7 mouse cellular contexts compared by ENCODE assay signal in the genomic region with DNA sequence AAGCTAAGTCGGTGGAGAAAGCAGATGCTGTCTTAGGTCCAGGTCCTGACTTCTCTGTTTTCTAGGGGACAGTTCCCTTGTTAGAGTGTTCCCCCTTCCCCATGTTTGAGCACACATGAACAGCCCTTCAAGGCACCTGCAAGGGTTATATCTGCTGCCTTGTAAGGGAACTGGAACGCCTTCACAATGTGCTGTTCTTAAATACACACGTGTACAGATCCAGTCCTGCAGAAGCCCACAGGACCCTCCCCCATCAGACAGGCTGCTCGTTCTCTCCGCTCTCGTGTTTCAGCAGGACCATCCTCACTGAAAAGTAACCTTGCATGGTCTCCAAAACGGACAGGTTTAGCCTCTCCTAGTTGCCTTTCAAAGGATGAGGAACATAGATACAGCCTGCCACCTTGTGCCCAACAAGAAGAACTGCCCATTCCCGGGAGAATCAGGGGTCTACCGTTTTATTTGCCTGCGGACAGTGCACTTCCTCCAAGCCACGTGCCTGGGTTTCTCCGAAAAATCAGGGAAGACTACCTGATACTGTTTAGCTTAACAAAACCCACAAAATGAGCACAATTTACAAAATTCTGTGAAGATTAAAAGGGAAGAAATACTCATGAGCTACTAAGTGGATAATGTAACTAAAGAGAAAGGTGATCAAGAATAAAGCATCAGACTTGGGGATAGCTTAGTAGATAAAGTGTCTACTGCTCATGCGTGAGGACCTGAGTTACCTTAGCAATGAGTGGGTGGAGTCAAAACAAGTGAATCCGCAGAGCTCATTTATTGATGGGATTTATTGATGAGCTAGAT. TPM values are rescaled to one million over a fixed set of nuclear protein-coding genes. Genes with fewer than 3 reads are reported as not detected.
A peak's percentile ranks its signal among the peaks of the same experiment; 100 is the strongest.
DNase-seq lines count a peak whose midpoint lies in the region; ATAC-seq and TF ChIP-seq lines count a peak whose summit lies in the region.

No protein-coding gene starts in this region.

- no peaks in the 10 kb centered on the region for H3K9me3 ChIP-seq in liver, postnatal 0 days (ENCODE audit: low read length)
- H3K9me3 ChIP-seq in liver, embryonic 11.5 days (ENCODE audit: control insufficient read depth, low read length): no peaks in the 10 kb centered on the region
- H3K9me3 ChIP-seq in forebrain, embryonic 13.5 days (replicated peaks): no peaks in the 10 kb centered on the region
- no peaks in the 10 kb centered on the region for H3K9me3 ChIP-seq in midbrain, embryonic 15.5 days

- no peaks in the 10 kb centered on the region for H3K4me1 ChIP-seq in liver, postnatal 0 days (ENCODE audit: insufficient read depth)
- no peaks in the 10 kb centered on the region for H3K4me1 ChIP-seq in liver, embryonic 11.5 days (replicated peaks; ENCODE audit: control insufficient read depth, insufficient read depth, low read length)
- no peaks in the 10 kb centered on the region for H3K4me1 ChIP-seq in forebrain, embryonic 13.5 days
- 0 out of 2 replicates have a peak, but pooled peaks cover 3% of the 10 kb centered on the region for H3K4me1 ChIP-seq in midbrain, embryonic 15.5 days

- 19% methylated on average over 14 of the region's 14 CpGs for WGBS in liver, postnatal 0 days (ENCODE audit: insufficient replicate concordance)
- WGBS in liver, embryonic 11.5 days: 23% methylated on average over 14 of the region's 14 CpGs
- 23% methylated on average over 14 of the region's 14 CpGs for WGBS in forebrain, embryonic 13.5 days
- 25% methylated on average over 14 of the region's 14 CpGs for WGBS in midbrain, embryonic 15.5 days

- H3K4me3 ChIP-seq in liver, postnatal 0 days (ENCODE audit: low read depth, low read length): no peak overlapping the region
- no peak overlapping the region for H3K4me3 ChIP-seq in liver, embryonic 11.5 days (ENCODE audit: low read depth, low read length)
- no peak overlapping the region for H3K4me3 ChIP-seq in forebrain, embryonic 13.5 days
- H3K4me3 ChIP-seq in midbrain, embryonic 15.5 days: no peak overlapping the region

- H3K27me3 ChIP-seq in liver, postnatal 0 days (ENCODE audit: insufficient read depth, low read length): no peaks in the 10 kb centered on the region
- H3K27me3 ChIP-seq in liver, embryonic 11.5 days (replicated peaks; ENCODE audit: control insufficient read depth, insufficient read depth, low read length): no peaks in the 10 kb centered on the region
- no peaks in the 10 kb centered on the region for H3K27me3 ChIP-seq in forebrain, embryonic 13.5 days
- H3K27me3 ChIP-seq in midbrain, embryonic 15.5 days (replicated peaks): no peaks in the 10 kb centered on the region

- H3K27ac ChIP-seq in liver, postnatal 0 days (ENCODE audit: low read depth): no peak overlapping the region
- no peak overlapping the region for H3K27ac ChIP-seq in liver, embryonic 11.5 days (ENCODE audit: low read depth, low read length)
- H3K27ac ChIP-seq in forebrain, embryonic 13.5 days: no peak overlapping the region
- no peak overlapping the region for H3K27ac ChIP-seq in midbrain, embryonic 15.5 days

- no peak for ATAC-seq in liver, postnatal 0 days
- ATAC-seq in liver, embryonic 11.5 days (replicated peaks; ENCODE audit: low FRiP score): no peak
- ATAC-seq in forebrain, embryonic 13.5 days: peak; percentile 81
- peak; percentile 88 for ATAC-seq in midbrain, embryonic 15.5 days (replicated peaks)

- H3K9ac ChIP-seq in liver, postnatal 0 days (replicated peaks): no peak overlapping the region
- no peak overlapping the region for H3K9ac ChIP-seq in liver, embryonic 11.5 days (ENCODE audit: low read depth, low read length)
- H3K9ac ChIP-seq in forebrain, embryonic 13.5 days: no peak overlapping the region
- H3K9ac ChIP-seq in midbrain, embryonic 15.5 days: no peak overlapping the region

- TF ChIP-seq CTCF in liver, postnatal 0 days (IDR thresholded peaks at IDR 0.05; ENCODE audit: low read depth): peak; percentile 67

- DNase-seq in liver, postnatal 0 days: peak; percentile 17
- DNase-seq in liver, embryonic 11.5 days (ENCODE audit: low spot score): no peak
- DNase-seq in brain, adult 2 months (ENCODE audit: low read depth, low spot score): peak; percentile 65
- peak; percentile 55 for DNase-seq in kidney, postnatal 10 days
- no peak for DNase-seq in natural killer cell, adult 2 months (ENCODE audit: low spot score in 2 of 2)

- TF ChIP-seq EP300 in liver, postnatal 0 days (IDR thresholded peaks at IDR 0.05; ENCODE audit: low read depth): no peak

- H3K4me2 ChIP-seq in liver, postnatal 0 days (ENCODE audit: low read depth, low read length): no peak overlapping the region
- no peak overlapping the region for H3K4me2 ChIP-seq in liver, embryonic 11.5 days
- H3K4me2 ChIP-seq in forebrain, embryonic 13.5 days: peak overlapping the region; percentile 29; the same call in 1 of the 2 replicates
- H3K4me2 ChIP-seq in midbrain, embryonic 15.5 days: peak overlapping the region; percentile 16; the same call in 1 of the 2 replicates

- no peaks in the 10 kb centered on the region for H3K36me3 ChIP-seq in liver, postnatal 0 days (replicated peaks; ENCODE audit: insufficient read depth, low read length)
- no peaks in the 10 kb centered on the region for H3K36me3 ChIP-seq in liver, embryonic 11.5 days (ENCODE audit: control insufficient read depth, insufficient read depth, low read length)
- H3K36me3 ChIP-seq in forebrain, embryonic 13.5 days (ENCODE audit: poor library complexity, severe bottlenecking): no peaks in the 10 kb centered on the region
- no peaks in the 10 kb centered on the region for H3K36me3 ChIP-seq in midbrain, embryonic 15.5 days (replicated peaks)

RNA-seq across cellular contexts. Expression of gene Mepe, which starts 14.8 kb away (rescaled TPM):
- not detected in 2 replicates for polyA plus RNA-seq in liver, postnatal 0 days (2015; fragmentation: Nextera tagmentation; extraction: Ambion mirVana)
- not detected in 2 replicates for polyA plus RNA-seq in liver, embryonic 11.5 days (2014; fragmentation: Nextera tagmentation; extraction: Ambion mirVana)
- polyA plus RNA-seq in forebrain, embryonic 13.5 days (2015; fragmentation: Nextera tagmentation; extraction: Ambion mirVana): not detected in 2 replicates
- not detected in 2 replicates for polyA plus RNA-seq in midbrain, embryonic 15.5 days (2015; fragmentation: Nextera tagmentation; extraction: Ambion mirVana)

RNA-seq across cellular contexts. Expression of gene Ibsp, which starts 40.9 kb away (rescaled TPM):
- polyA plus RNA-seq in liver, postnatal 0 days (2015; fragmentation: Nextera tagmentation; extraction: Ambion mirVana): not detected in 2 replicates
- not detected in 2 replicates for polyA plus RNA-seq in liver, embryonic 11.5 days (2014; fragmentation: Nextera tagmentation; extraction: Ambion mirVana)
- 0.28 TPM in 2 replicates for polyA plus RNA-seq in forebrain, embryonic 13.5 days (2015; fragmentation: Nextera tagmentation; extraction: Ambion mirVana)
- 0.23 and 0.24 TPM in 2 replicates for polyA plus RNA-seq in midbrain, embryonic 15.5 days (2015; fragmentation: Nextera tagmentation; extraction: Ambion mirVana)

Comparison
In these comparisons a context has a peak if more than half of its experiments do, and no peak if none do; other contexts are left out.
1. DNase-seq: peak in liver, postnatal 0 days (single experiment), brain, adult 2 months (single experiment) and kidney, postnatal 10 days (single experiment); none in liver, embryonic 11.5 days (single experiment) and natural killer cell, adult 2 months (0 of 2).
2. ATAC-seq: peak in forebrain, embryonic 13.5 days (single experiment) and midbrain, embryonic 15.5 days (single experiment); none in liver, postnatal 0 days (single experiment) and liver, embryonic 11.5 days (single experiment).
3. H3K4me2 ChIP-seq: peak in forebrain, embryonic 13.5 days (single experiment) and midbrain, embryonic 15.5 days (single experiment); none in liver, postnatal 0 days (single experiment) and liver, embryonic 11.5 days (single experiment).